Mouse (Mus musculus) embryonic facial prominence, embryonic 13.5 days (tissue): ENCODE results near the gene Cemip. TPM values are rescaled to one million over a fixed set of nuclear protein-coding genes. Genes with fewer than 3 reads are reported as not detected.
"Not testable (repeated sequence)": the region's sequence is repeated elsewhere in the genome, so short reads cannot be mapped to it uniquely, and the experiment has no call there.

Experiments used
- ATAC-seq: fragments of 200-750 bp; cut with Nextera tagmentation; 2 replicates; pipeline ENCODE4 v1.8.0; 2017; ENCODE audit warnings: low read depth; ENCODE audit not compliant: insufficient number of reproducible peaks, insufficient read depth, low FRiP score, low TSS enrichment
- H3K27ac ChIP-seq: fragments of 300-500 bp; sonication (generic); 2 replicates; pipeline ENCODE4 v1.5.1; 2015; ENCODE audit warnings: moderate library complexity, mild to moderate bottlenecking, inconsistent platforms
- H3K27me3 ChIP-seq: fragments of 300-500 bp; sonication (generic); 2 replicates; pipeline ENCODE4 v1.6.1; 2015; ENCODE audit warnings: mild to moderate bottlenecking, inconsistent platforms
- H3K36me3 ChIP-seq: fragments of 300-500 bp; sonication (generic); 2 replicates; pipeline ENCODE4 v1.6.1; 2015; ENCODE audit warnings: mild to moderate bottlenecking, inconsistent platforms
- H3K4me1 ChIP-seq: fragments of 300-500 bp; sonication (generic); 2 replicates; pipeline ENCODE4 v1.6.1; 2015; ENCODE audit warnings: inconsistent platforms
- H3K4me2 ChIP-seq: fragments of 300-500 bp; sonication (generic); 2 replicates; pipeline ENCODE4 v1.6.1; 2015; ENCODE audit warnings: moderate library complexity, mild to moderate bottlenecking, inconsistent platforms
- H3K4me3 ChIP-seq: fragments of 300-500 bp; sonication (generic); 2 replicates; pipeline ENCODE4 v1.5.1; 2015; ENCODE audit warnings: mild to moderate bottlenecking, inconsistent platforms
- H3K9ac ChIP-seq: fragments of 300-500 bp; sonication (generic); 2 replicates; pipeline ENCODE4 v1.6.1; 2015; ENCODE audit warnings: mild to moderate bottlenecking, inconsistent platforms
- H3K9me3 ChIP-seq: fragments of 300-500 bp; sonication (generic); 2 replicates; pipeline ENCODE4 v1.6.1; 2016; ENCODE audit warnings: inconsistent platforms
- WGBS: fragments of 180-500 bp; shearing (Covaris S2); methylation state at CpG from one replicate; pipeline ENCODE4 v1.1.7; 2015; ENCODE audit warnings: mixed read lengths; 5-methylcytosine and 5-hydroxymethylcytosine counted together
- polyA plus RNA-seq: library from polyadenylated mRNA; unstranded; fragments of >200 nt; fragmentation: Nextera tagmentation; extraction: Ambion mirVana; gene quantifications from 2 replicates; pipeline ENCODE4 v1.2.1, GENCODE M21; 2015

Gene Cemip
- 0.25 and 0.40 TPM in 2 replicates for polyA plus RNA-seq

GRCm38 (mm10) chr7:84086039-84086829 is at the start of gene Cemip:
TSS of gene Cemip (minus strand) at chr7:84086502.
- WGBS = under 1% methylated on average over 54 of the region's 54 CpGs
- no peaks in the 10 kb centered on the region for H3K36me3 ChIP-seq
- peak within 1 kb of the TSS; percentile 50 for H3K4me3 ChIP-seq
- H3K9ac ChIP-seq = peak within 1 kb of the TSS; percentile 64
- peak within 1 kb of the TSS; percentile 86 for H3K4me2 ChIP-seq
- peaks cover 16% of the 10 kb centered on the region for H3K4me1 ChIP-seq
- H3K27me3 ChIP-seq = peaks cover 39% of the 10 kb centered on the region
- no peaks in the 10 kb centered on the region for H3K9me3 ChIP-seq
- ATAC-seq = peak; percentile 63; the same call in 1 of the 2 replicates
- no peak within 1 kb of the TSS for H3K27ac ChIP-seq

DNA sequence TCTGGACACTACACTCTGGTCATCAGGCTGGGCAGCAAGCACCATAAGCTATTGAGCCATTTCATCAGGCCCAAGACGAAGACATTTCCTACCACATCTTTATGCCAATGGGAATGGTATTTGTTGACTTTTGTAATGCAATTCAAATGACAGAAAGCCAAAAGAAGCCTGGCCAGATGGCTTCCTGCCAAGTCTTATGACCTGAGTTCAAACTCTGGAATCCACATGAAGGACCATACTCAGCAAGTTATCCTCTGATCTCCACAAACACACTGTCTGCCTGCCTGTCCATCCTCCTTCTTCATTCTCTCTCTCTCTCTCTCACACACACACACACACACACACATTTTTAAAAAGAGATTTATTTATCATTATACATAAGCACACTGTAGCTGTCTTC is 46.4 kb upstream of the Cemip start:
- Histone ChIP-seq H3K4me2 (no peak overlapping the region), H3K9me3 (no peaks in the 10 kb centered on the region), H3K27ac (no peak overlapping the region), H3K9ac (no peak overlapping the region), H3K4me3 (no peak overlapping the region), H3K27me3 (no peaks in the 10 kb centered on the region), H3K36me3 (no peaks in the 10 kb centered on the region), H3K4me1 (peaks cover 44% of the 10 kb centered on the region)
- WGBS = 56% methylated on average over 1 of the region's 1 CpGs
- no peak for ATAC-seq

- no peak for ATAC-seq
- Histone ChIP-seq H3K9ac (no peak overlapping the region), H3K27ac (no peak overlapping the region), H3K4me2 (no peak overlapping the region), H3K36me3 (no peaks in the 10 kb centered on the region), H3K4me3 (no peak overlapping the region), H3K9me3 (no peaks in the 10 kb centered on the region), H3K27me3 (no peaks in the 10 kb centered on the region), H3K4me1 (peaks cover 46% of the 10 kb centered on the region)
- WGBS = 82% methylated on average over 4 of the region's 4 CpGs
Measured at GRCm38 (mm10) chr7:84131736-84132135, 45.4 kb upstream of the Cemip start.

DNA sequence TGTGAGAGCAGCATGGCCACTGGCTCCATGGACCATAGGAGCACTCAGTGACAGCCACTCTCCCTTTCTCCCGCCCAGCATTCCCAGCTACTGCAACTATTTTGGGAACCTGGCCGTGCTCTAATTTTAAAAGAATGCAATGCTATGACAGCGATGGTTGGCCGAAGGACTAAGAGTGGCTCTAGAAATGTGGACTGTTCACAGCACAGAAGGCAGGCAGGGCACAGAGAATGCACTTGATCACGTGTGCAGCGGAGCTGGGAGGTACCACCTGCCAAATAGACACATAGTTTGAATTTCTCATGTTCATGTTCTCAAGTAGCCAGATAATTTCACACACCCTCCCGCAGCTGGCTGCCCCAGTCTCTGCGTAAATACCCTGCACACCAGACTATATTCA is 42.4 kb upstream of the Cemip start:
- H3K27me3 ChIP-seq = no peaks in the 10 kb centered on the region
- peak overlapping the region; percentile 12; the same call in 1 of the 2 replicates for H3K27ac ChIP-seq
- H3K4me2 ChIP-seq = no peak overlapping the region
- 46% methylated on average over 8 of the region's 8 CpGs for WGBS
- peaks cover 38% of the 10 kb centered on the region for H3K4me1 ChIP-seq
- ATAC-seq = peak; percentile 67; the same call in 1 of the 2 replicates
- no peak overlapping the region for H3K9ac ChIP-seq
- H3K4me3 ChIP-seq = no peak overlapping the region
- no peaks in the 10 kb centered on the region for H3K9me3 ChIP-seq
- no peaks in the 10 kb centered on the region for H3K36me3 ChIP-seq

GRCm38 (mm10) chr7:84125730-84126129 is 39.4 kb upstream of the Cemip start:
- no peak overlapping the region for H3K9ac ChIP-seq
- no peaks in the 10 kb centered on the region for H3K27me3 ChIP-seq
- 87% methylated on average over 1 of the region's 1 CpGs for WGBS
- H3K9me3 ChIP-seq = no peaks in the 10 kb centered on the region
- no peak overlapping the region for H3K4me2 ChIP-seq
- H3K4me3 ChIP-seq = no peak overlapping the region
- peaks cover 30% of the 10 kb centered on the region for H3K4me1 ChIP-seq
- ATAC-seq = no peak
- H3K36me3 ChIP-seq = no peaks in the 10 kb centered on the region
- no peak overlapping the region for H3K27ac ChIP-seq

DNA sequence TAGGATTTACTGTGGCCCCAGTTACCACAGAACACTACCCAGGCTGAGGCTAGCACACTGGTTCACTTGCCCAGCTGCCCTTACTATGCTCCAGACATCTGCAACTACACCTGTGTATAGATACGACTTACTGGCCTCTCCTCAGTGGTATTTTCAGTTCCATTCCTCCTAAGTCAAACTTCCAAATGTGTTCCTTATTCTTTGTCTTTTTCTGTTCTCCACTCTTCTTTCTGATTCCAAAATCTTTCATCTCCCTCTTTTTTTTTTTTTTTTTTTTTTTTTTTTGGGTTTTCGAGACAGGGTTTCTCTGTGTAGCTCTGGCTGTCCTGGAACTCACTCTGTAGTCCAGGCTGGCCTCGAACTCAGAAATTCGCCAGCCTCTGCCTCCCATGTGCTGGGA is 37.3 kb upstream of the Cemip start:
- H3K27ac ChIP-seq, H3K4me3 ChIP-seq, H3K27me3 ChIP-seq, ATAC-seq, H3K36me3 ChIP-seq, H3K9me3 ChIP-seq, H3K9ac ChIP-seq, H3K4me2 ChIP-seq: not testable (repeated sequence)
- WGBS = 78% methylated on average over 4 of the region's 4 CpGs
- H3K4me1 ChIP-seq = peaks cover 26% of the 10 kb centered on the region

GRCm38 (mm10) chr7:84121778-84122177 is 35.5 kb upstream of the Cemip start:
- no peaks in the 10 kb centered on the region for H3K9me3 ChIP-seq
- WGBS = 80% methylated on average over 3 of the region's 3 CpGs
- H3K36me3 ChIP-seq = no peaks in the 10 kb centered on the region
- ATAC-seq = no peak
- no peak overlapping the region for H3K27ac ChIP-seq
- no peaks in the 10 kb centered on the region for H3K27me3 ChIP-seq
- no peak overlapping the region for H3K9ac ChIP-seq
- H3K4me2 ChIP-seq = no peak overlapping the region
- H3K4me1 ChIP-seq = peaks cover 35% of the 10 kb centered on the region
- H3K4me3 ChIP-seq = no peak overlapping the region

DNA sequence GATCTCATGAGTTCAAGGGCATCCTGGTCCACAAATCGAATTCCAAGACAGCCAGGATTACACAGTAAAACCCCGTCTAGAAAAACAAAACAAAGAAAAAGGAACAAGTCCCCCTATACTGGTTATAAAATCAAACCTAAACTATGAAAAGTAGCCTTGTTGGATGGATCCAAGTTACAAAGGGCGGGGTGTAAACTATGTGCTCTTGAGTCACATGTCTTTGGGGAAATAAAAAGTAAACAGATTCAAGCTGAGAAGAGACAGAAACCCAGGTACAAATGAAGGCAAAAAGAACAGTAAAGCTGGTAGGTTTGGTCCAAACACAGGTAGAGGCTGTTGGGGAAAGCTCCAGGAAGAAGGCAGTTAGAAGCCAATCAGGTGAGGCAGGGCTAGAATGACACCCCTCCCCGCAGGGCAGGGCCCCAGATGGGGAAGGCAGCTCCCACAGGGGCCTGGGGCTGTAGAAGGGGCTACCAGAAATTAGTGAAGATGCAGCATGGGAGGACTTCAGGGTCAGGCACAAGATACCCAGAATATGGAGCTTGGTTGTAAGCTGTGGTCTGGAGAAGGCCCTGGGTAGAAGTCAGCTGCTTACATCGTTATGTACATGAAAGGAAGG is 33.9 kb upstream of the Cemip start:
- Histone ChIP-seq H3K36me3 (no peaks in the 10 kb centered on the region), H3K27ac (no peak overlapping the region; the same call in 1 of the 2 replicates), H3K9ac (no peak overlapping the region), H3K27me3 (no peaks in the 10 kb centered on the region), H3K9me3 (no peaks in the 10 kb centered on the region), H3K4me3 (no peak overlapping the region), H3K4me1 (peaks cover 37% of the 10 kb centered on the region), H3K4me2 (no peak overlapping the region)
- no peak for ATAC-seq
- WGBS = 60% methylated on average over 5 of the region's 5 CpGs

DNA sequence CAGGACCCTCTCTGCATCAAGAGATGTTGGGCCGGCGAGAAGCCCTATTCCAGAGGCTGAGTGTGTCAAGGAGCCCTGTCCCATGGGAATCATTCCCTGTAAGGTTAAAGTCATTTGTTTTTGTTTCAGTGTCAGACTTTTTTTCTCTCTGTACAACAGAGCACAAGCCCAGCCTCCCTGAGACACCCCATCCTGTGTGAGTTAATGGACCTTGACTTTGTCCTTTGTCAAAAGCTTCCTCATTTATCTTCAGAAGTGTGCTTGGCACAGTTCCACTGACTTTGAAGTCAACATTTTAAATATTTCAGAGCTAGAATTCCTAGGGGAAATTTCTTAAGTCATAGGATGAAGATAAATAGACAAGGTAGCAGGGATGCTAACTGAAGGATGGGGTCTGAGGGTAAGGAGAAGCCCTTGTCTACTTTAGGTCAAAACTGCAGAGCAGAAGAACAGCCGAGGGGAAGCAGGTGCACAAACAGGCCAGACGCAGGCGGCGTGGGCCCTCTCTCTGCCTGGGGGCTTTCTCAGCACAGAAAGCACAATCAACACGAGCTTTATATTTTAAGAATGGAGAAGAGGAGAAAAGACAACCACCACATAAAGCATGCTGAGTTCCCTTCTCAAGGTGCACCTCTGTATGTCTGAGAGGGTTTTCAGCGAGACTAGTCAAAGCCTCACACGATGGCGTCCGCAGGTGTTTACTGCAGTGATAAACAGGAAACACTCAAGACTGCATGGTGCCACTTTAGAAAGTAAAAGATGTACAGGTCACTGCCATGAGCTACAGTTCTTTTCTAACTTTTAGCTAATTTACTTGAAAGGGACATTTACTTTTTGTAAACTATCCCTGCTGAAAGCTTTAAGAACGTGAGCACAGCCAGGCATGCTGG is 33.2 kb upstream of the Cemip start:
- 68% methylated on average over 12 of the region's 12 CpGs for WGBS
- Histone ChIP-seq H3K9ac (no peak overlapping the region), H3K9me3 (no peaks in the 10 kb centered on the region), H3K36me3 (no peaks in the 10 kb centered on the region), H3K27ac (no peak overlapping the region), H3K4me3 (no peak overlapping the region), H3K4me2 (no peak overlapping the region), H3K4me1 (peaks cover 37% of the 10 kb centered on the region), H3K27me3 (no peaks in the 10 kb centered on the region)
- no peak for ATAC-seq

- Histone ChIP-seq H3K36me3 (0 out of 2 replicates have a peak, but pooled peaks cover 6% of the 10 kb centered on the region), H3K27ac (no peak overlapping the region), H3K4me1 (peaks cover 44% of the 10 kb centered on the region), H3K9me3 (no peaks in the 10 kb centered on the region), H3K4me2 (no peak overlapping the region), H3K27me3 (no peaks in the 10 kb centered on the region), H3K4me3 (no peak overlapping the region), H3K9ac (no peak overlapping the region)
- 70% methylated on average over 6 of the region's 6 CpGs for WGBS
- ATAC-seq = no peak
Measured at GRCm38 (mm10) chr7:84117543-84118122, 31.3 kb upstream of the Cemip start.
